Mouse (Mus musculus) neural tube, embryonic 13.5 days (tissue): Measurements from ENCODE around the gene Ccdc42. TPM values are rescaled to one million over a fixed set of nuclear protein-coding genes. Genes with fewer than 3 reads are reported as not detected.

ENCODE experiments used
- ATAC-seq: fragments of 200-750 bp; cut with Nextera tagmentation; 2 replicates; pipeline ENCODE4 v1.8.0; 2017; ENCODE audit warnings: low read depth, mild to moderate bottlenecking, moderate TSS enrichment, moderate library complexity
- H3K27ac ChIP-seq: fragments of 300-500 bp; sonication (generic); replicated peaks from 2 replicates; pipeline ENCODE4 v1.5.1; 2015; ENCODE audit warnings: moderate library complexity, mild to moderate bottlenecking, inconsistent platforms
- H3K27me3 ChIP-seq: fragments of 300-500 bp; sonication (generic); 2 replicates; pipeline ENCODE4 v1.6.1; 2015; ENCODE audit warnings: mild to moderate bottlenecking, inconsistent platforms
- H3K36me3 ChIP-seq: fragments of 300-500 bp; sonication (generic); 2 replicates; pipeline ENCODE4 v1.6.1; 2015; ENCODE audit warnings: mild to moderate bottlenecking, inconsistent platforms
- H3K4me1 ChIP-seq: fragments of 300-500 bp; sonication (generic); replicated peaks from 2 replicates; pipeline ENCODE4 v1.6.1; 2015; ENCODE audit warnings: inconsistent platforms
- H3K4me2 ChIP-seq: fragments of 300-500 bp; sonication (generic); 2 replicates; pipeline ENCODE4 v1.6.1; 2015; ENCODE audit warnings: inconsistent platforms, mild to moderate bottlenecking, moderate library complexity
- H3K4me3 ChIP-seq: fragments of 300-500 bp; sonication (generic); 2 replicates; pipeline ENCODE4 v1.5.1; 2015; ENCODE audit warnings: mild to moderate bottlenecking, inconsistent platforms
- H3K9ac ChIP-seq: fragments of 300-500 bp; sonication (generic); 2 replicates; pipeline ENCODE4 v1.6.1; 2015; ENCODE audit warnings: moderate library complexity, mild to moderate bottlenecking, inconsistent platforms
- H3K9me3 ChIP-seq: fragments of 300-500 bp; sonication (generic); 2 replicates; pipeline ENCODE4 v1.6.1; 2016; ENCODE audit warnings: inconsistent platforms
- WGBS: fragments of 180-500 bp; shearing (Covaris S2); methylation state at CpG from one replicate; pipeline ENCODE4 v1.1.7; 2015; 5-methylcytosine and 5-hydroxymethylcytosine counted together
- polyA plus RNA-seq: library from polyadenylated mRNA; unstranded; fragments of >200 nt; fragmentation: Nextera tagmentation; extraction: Ambion mirVana; gene quantifications from 2 replicates; pipeline ENCODE4 v1.2.1, GENCODE M21; 2015

Ccdc42 gene
- polyA plus RNA-seq, 1 experiment from 2014 or later = 0.20 TPM

DNA sequence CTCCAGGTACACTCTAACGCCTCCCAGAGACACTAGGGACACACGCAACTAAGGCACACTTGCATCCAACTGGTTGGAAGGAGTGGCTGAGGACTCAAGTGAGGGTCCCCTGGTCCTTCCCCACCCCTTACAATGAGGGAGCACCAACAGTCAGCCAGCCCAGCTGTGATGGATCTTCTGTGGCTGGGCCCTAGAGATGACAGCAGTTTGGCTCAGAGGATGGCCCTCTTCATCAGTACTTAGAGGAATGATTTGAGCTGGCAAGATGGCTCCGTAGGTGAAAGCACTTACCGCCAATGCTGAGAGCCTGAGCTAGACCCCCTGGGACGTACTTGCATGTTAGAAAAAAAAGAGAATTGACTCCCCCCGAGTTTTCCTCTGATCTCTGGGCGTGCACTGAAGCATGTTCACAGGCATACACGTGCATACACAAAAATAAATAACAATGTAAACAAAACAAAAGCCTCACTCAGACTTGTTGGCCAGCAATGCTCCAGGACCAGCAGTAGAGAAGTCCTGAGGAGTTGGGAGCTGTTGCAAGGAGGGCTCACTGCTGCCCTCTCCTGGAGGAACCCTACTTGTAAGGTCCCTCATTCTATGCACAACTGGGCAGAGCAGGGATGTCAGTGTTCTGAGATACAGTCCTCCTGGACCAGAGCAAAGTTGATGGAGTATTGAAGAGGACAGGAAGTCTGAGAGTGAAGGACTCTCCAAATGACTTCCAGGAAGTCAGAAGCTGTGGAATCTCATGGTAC is 2.4 kb downstream of the Ccdc42 start:
- Histone ChIP-seq H3K9ac (no peak overlapping the region), H3K4me3 (no peak overlapping the region), H3K27me3 (no peaks in the 10 kb centered on the region), H3K4me1 (0 out of 2 replicates have a peak, but pooled peaks cover 15% of the 10 kb centered on the region), H3K27ac (no peak overlapping the region), H3K4me2 (no peak overlapping the region), H3K36me3 (no peaks in the 10 kb centered on the region), H3K9me3 (no peaks in the 10 kb centered on the region)
- WGBS = 61% methylated on average over 8 of the region's 8 CpGs
- ATAC-seq = no peak

- Histone ChIP-seq H3K4me1 (0 out of 2 replicates have a peak, but pooled peaks cover 14% of the 10 kb centered on the region), H3K27ac (no peak overlapping the region), H3K9ac (no peak overlapping the region), H3K27me3 (no peaks in the 10 kb centered on the region), H3K4me3 (no peak overlapping the region), H3K9me3 (no peaks in the 10 kb centered on the region), H3K36me3 (no peaks in the 10 kb centered on the region), H3K4me2 (no peak overlapping the region)
- ATAC-seq = no peak
- WGBS = 24% methylated on average over 5 of the region's 5 CpGs
Observed at GRCm38 (mm10) chr11:68591708-68592107, 4.9 kb downstream of the Ccdc42 start.

- Histone ChIP-seq H3K4me1 (0 out of 2 replicates have a peak, but pooled peaks cover 14% of the 10 kb centered on the region), H3K27ac (no peak overlapping the region), H3K4me3 (no peak overlapping the region), H3K36me3 (no peaks in the 10 kb centered on the region), H3K9me3 (no peaks in the 10 kb centered on the region), H3K9ac (no peak overlapping the region), H3K27me3 (no peaks in the 10 kb centered on the region), H3K4me2 (no peak overlapping the region)
- ATAC-seq = no peak
- WGBS = 48% methylated on average over 3 of the region's 3 CpGs
Observed at GRCm38 (mm10) chr11:68593247-68593646, 6.4 kb downstream of the Ccdc42 start.

DNA sequence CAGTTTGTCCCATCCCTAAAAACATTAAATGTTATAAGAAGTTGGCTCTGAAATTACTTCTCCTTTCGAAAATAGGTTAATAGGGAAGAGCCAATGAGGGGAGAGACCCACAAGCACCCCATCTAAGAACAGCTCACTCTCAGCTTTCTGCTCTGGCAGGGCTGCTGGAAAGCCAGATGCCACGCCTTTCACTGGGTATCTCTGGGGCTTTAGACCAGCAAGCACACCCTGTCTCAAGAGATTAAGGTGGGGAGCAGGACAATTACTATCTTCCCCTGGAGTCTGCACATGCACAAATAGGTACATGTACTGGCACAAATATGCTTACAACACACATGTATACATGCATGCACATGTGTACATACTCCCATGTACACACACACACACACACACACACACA is 11.1 kb downstream of the Ccdc42 start:
- ATAC-seq = no peak
- Histone ChIP-seq H3K4me2 (no peak overlapping the region), H3K9ac (no peak overlapping the region), H3K27me3 (no peaks in the 10 kb centered on the region), H3K9me3 (no peaks in the 10 kb centered on the region), H3K27ac (no peak overlapping the region), H3K4me3 (no peak overlapping the region), H3K4me1 (peaks cover 22% of the 10 kb centered on the region; the same call in 1 of the 2 replicates), H3K36me3 (no peaks in the 10 kb centered on the region)
- WGBS = 84% methylated on average over 2 of the region's 2 CpGs

GRCm38 (mm10) chr11:68600551-68601021 is 13.8 kb downstream of the Ccdc42 start:
- WGBS = 53% methylated on average over 6 of the region's 6 CpGs
- Histone ChIP-seq H3K4me1 (peaks cover 17% of the 10 kb centered on the region; the same call in 1 of the 2 replicates), H3K27ac (0 out of 2 replicates have a peak overlapping the region, but pooled peaks have one; percentile 24), H3K4me3 (no peak overlapping the region), H3K9me3 (no peaks in the 10 kb centered on the region), H3K4me2 (no peak overlapping the region), H3K9ac (no peak overlapping the region), H3K36me3 (no peaks in the 10 kb centered on the region), H3K27me3 (no peaks in the 10 kb centered on the region)
- no peak for ATAC-seq

DNA sequence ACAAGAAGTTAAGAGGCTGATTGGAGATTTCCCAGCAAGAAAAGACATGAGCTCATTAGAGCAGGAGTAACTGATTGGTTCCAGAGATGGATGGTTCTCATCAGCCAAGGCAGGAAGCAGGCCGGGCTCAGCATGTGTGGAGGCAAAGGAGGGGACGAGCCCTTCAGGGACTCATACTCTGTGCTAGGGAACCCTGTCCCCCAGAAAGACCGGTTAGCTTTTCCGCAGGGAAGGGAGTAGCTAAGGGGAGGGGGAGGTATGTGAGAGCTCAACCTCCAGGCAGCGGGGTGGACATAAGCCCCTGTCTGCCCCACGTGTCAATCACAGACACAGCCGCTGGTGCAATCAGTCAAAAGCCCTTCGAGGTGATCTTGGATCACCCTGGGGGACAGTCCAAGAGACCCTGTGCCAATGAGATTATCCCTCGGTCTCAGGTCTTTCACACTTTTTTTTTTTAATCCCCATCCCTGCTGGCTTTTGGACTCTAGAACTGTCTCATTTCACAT is 14.7 kb downstream of the Ccdc42 start:
- H3K27me3 ChIP-seq = no peaks in the 10 kb centered on the region
- H3K4me2 ChIP-seq = no peak overlapping the region
- 31% methylated on average over 9 of the region's 9 CpGs for WGBS
- no peak overlapping the region for H3K4me3 ChIP-seq
- no peaks in the 10 kb centered on the region for H3K36me3 ChIP-seq
- H3K9ac ChIP-seq = no peak overlapping the region
- peaks cover 17% of the 10 kb centered on the region; the same call in 1 of the 2 replicates for H3K4me1 ChIP-seq
- no peak for ATAC-seq
- peak overlapping the region; percentile 38 for H3K27ac ChIP-seq
- no peaks in the 10 kb centered on the region for H3K9me3 ChIP-seq

- 24% methylated on average over 8 of the region's 8 CpGs for WGBS
- no peaks in the 10 kb centered on the region for H3K27me3 ChIP-seq
- no peak overlapping the region for H3K4me3 ChIP-seq
- no peaks in the 10 kb centered on the region for H3K9me3 ChIP-seq
- peak overlapping the region; percentile 40 for H3K27ac ChIP-seq
- no peaks in the 10 kb centered on the region for H3K36me3 ChIP-seq
- ATAC-seq = no peak
- H3K9ac ChIP-seq = no peak overlapping the region
- H3K4me1 ChIP-seq = peaks cover 17% of the 10 kb centered on the region; the same call in 1 of the 2 replicates
- no peak overlapping the region for H3K4me2 ChIP-seq
Observed at GRCm38 (mm10) chr11:68602200-68602931, 15.5 kb downstream of the Ccdc42 start.

DNA sequence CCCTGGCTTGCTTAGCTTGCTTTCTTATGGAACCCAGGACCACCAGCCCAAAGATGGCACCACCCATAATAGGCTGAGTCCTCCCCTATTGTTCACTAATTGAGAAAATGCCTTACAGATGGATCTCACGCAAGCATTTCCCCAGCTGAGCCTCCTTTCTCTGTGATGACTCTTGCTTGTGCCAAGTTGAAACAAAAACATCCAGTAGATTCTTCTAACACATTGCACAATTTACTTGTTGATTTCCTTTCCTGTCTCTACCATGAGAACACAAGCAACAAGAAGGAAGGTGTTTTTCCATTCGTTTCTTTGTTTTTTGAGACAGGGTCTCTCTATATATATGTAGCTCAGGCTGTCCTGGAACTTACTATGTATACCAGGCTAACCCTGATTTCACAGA is 20.2 kb downstream of the Ccdc42 start:
- Histone ChIP-seq H3K4me3 (no peak overlapping the region), H3K4me2 (no peak overlapping the region), H3K9ac (no peak overlapping the region), H3K36me3 (no peaks in the 10 kb centered on the region), H3K27ac (no peak overlapping the region), H3K9me3 (no peaks in the 10 kb centered on the region), H3K4me1 (peaks cover 9% of the 10 kb centered on the region; the same call in 1 of the 2 replicates), H3K27me3 (no peaks in the 10 kb centered on the region)
- ATAC-seq = no peak
- WGBS = 75% methylated on average over 2 of the region's 2 CpGs

- H3K9me3 ChIP-seq = no peaks in the 10 kb centered on the region
- H3K4me2 ChIP-seq = no peak overlapping the region
- WGBS = 53% methylated on average over 9 of the region's 9 CpGs
- H3K36me3 ChIP-seq = no peaks in the 10 kb centered on the region
- H3K4me1 ChIP-seq = 0 out of 2 replicates have a peak, but pooled peaks cover 3% of the 10 kb centered on the region
- H3K27me3 ChIP-seq = no peaks in the 10 kb centered on the region
- H3K4me3 ChIP-seq = no peak overlapping the region
- no peak for ATAC-seq
- no peak overlapping the region for H3K9ac ChIP-seq
- H3K27ac ChIP-seq = no peak overlapping the region
Observed at GRCm38 (mm10) chr11:68609910-68610566, 23.2 kb downstream of the Ccdc42 start.

DNA sequence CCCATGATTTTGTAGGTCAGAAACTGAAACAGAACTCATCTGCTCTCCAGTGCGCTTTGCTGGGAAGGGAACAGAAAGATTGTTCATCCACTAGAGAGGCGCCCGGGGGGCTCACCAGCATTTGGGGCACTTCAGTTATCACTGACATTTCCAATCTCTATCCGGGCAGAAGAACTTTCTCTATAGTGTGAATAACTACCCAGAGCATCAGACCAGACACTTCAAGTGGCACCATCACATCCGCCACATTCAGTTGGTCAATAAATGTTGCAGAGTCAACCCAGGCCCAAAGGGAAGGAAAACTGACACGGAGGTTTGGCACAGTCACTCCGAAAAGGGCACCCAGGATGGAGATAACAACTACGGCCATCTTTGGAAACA is 23.7 kb downstream of the Ccdc42 start:
- H3K4me1 ChIP-seq = 0 out of 2 replicates have a peak, but pooled peaks cover 3% of the 10 kb centered on the region
- no peaks in the 10 kb centered on the region for H3K9me3 ChIP-seq
- no peaks in the 10 kb centered on the region for H3K27me3 ChIP-seq
- 93% methylated on average over 8 of the region's 8 CpGs for WGBS
- no peak overlapping the region for H3K4me2 ChIP-seq
- no peak for ATAC-seq
- H3K4me3 ChIP-seq = no peak overlapping the region
- no peak overlapping the region for H3K27ac ChIP-seq
- H3K9ac ChIP-seq = no peak overlapping the region
- no peaks in the 10 kb centered on the region for H3K36me3 ChIP-seq

DNA sequence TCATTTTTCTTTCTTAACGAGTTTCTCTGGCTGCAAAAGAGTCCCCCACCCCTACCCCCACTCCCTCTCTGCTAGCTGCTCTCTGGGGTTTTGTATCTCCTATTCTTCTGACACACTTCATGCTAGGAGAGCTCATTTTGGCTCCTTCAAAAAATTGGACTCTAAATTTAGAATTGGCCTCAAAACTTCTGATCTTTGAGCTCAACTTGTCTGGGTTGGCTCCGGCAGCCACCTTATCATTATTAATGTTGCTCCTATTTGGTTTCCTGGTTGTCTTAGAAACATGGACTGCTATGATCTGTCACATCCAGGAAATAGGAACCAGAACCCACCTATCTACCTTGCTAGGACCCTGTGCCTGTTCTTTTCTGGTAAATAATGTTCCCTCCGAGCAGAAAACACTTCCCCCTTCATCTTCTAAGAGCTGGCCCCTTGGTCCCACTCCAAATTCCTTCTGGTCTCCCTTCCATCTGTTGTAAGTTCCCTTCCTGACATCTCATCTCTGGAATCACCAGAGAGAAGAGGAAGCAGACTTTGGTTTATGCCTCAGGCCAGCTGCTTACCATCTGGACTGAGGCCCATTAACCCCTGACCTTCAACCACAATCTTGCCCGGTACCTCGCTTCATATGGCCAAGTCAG is 26.4 kb downstream of the Ccdc42 start:
- Histone ChIP-seq H3K4me2 (no peak overlapping the region), H3K27ac (no peak overlapping the region), H3K36me3 (no peaks in the 10 kb centered on the region), H3K4me1 (0 out of 2 replicates have a peak, but pooled peaks cover 3% of the 10 kb centered on the region), H3K9ac (no peak overlapping the region), H3K27me3 (no peaks in the 10 kb centered on the region), H3K9me3 (no peaks in the 10 kb centered on the region), H3K4me3 (no peak overlapping the region)
- ATAC-seq = no peak
- 60% methylated on average over 5 of the region's 5 CpGs for WGBS
